Mouse (Mus musculus) limb, embryonic 14.5 days (tissue): ENCODE results near the gene Myo1g. TPM values are rescaled to one million over a fixed set of nuclear protein-coding genes. Genes with fewer than 3 reads are reported as not detected.

Experiments used
- ATAC-seq: fragments of 200-750 bp; cut with Nextera tagmentation; 2 replicates; pipeline ENCODE4 v1.8.0; 2017; ENCODE audit warnings: low read depth, moderate number of reproducible peaks, moderate TSS enrichment; ENCODE audit not compliant: low FRiP score
- DNase-seq: peaks from one replicate; pipeline ENCODE4 v3.0.0-alpha.2; 2015; ENCODE audit warnings: low spot score
- H3K27ac ChIP-seq: fragments of 300-500 bp; sonication (generic); replicated peaks from 2 replicates; pipeline ENCODE4 v1.5.1; 2014; ENCODE audit warnings: low read depth, mild to moderate bottlenecking, low read length, moderate library complexity, mixed read lengths
- H3K27me3 ChIP-seq: fragments of 300-500 bp; sonication (generic); 2 replicates; pipeline ENCODE4 v1.6.1; 2014; ENCODE audit warnings: low read length, mixed read lengths; ENCODE audit not compliant: control insufficient read depth, insufficient read depth
- H3K36me3 ChIP-seq: fragments of 300-500 bp; sonication (generic); 2 replicates; pipeline ENCODE4 v1.6.1; 2014; ENCODE audit warnings: mild to moderate bottlenecking, low read length, moderate library complexity, mixed read lengths; ENCODE audit not compliant: control insufficient read depth, insufficient read depth
- H3K4me1 ChIP-seq: fragments of 300-500 bp; sonication (generic); 2 replicates; pipeline ENCODE4 v1.6.1; 2014; ENCODE audit warnings: antibody characterized with exemption, low read length, mixed read lengths; ENCODE audit not compliant: control insufficient read depth, insufficient read depth
- H3K4me2 ChIP-seq: fragments of 300-500 bp; sonication (generic); replicated peaks from 2 replicates; pipeline ENCODE4 v1.6.1; 2014; ENCODE audit warnings: low read depth, mild to moderate bottlenecking, low read length, moderate library complexity; ENCODE audit not compliant: severe bottlenecking
- H3K4me3 ChIP-seq: fragments of 300-500 bp; sonication (generic); replicated peaks from 2 replicates; pipeline ENCODE4 v1.5.1; 2014; ENCODE audit warnings: low read length
- H3K9ac ChIP-seq: fragments of 300-500 bp; sonication (generic); 2 replicates; pipeline ENCODE4 v1.6.1; 2014; ENCODE audit warnings: mild to moderate bottlenecking, low read depth, low read length, moderate library complexity; ENCODE audit not compliant: severe bottlenecking
- H3K9me3 ChIP-seq: fragments of 300-500 bp; sonication (generic); 2 replicates; pipeline ENCODE4 v1.6.1; 2016; ENCODE audit warnings: low read length; ENCODE audit not compliant: control insufficient read depth
- POLR2A ChIP-seq: fragments of 200-500 bp; IDR thresholded peaks from 2 replicates; pipeline ENCODE4 v1.8.0; 2012; ENCODE audit warnings: inconsistent platforms, mild to moderate bottlenecking, moderate library complexity, borderline replicate concordance; ENCODE audit not compliant: insufficient read depth, insufficient read length; ENCODE audit errors: extremely low read depth
- WGBS: fragments of 180-500 bp; shearing (Covaris S2); extraction: QIAGEN DNeasy Blood & Tissue Kit; methylation state at CpG from one replicate; pipeline ENCODE4 v1.1.7; 2014; 5-methylcytosine and 5-hydroxymethylcytosine counted together
- polyA plus RNA-seq, 2 experiments: library from polyadenylated mRNA; depleted of rRNA in 1 of 2; stranded (reverse) in 1 of 2; unstranded in 1 of 2; fragments of >200 nt; fragmentation: Nextera tagmentation in 1 of 2; extraction: Ambion mirVana in 1 of 2; gene quantifications; 2 replicates each; pipeline versions ENCODE4 v1.2.1 to v1.2.3; 2012 to 2014

Gene Myo1g
- polyA plus RNA-seq, 2 experiments: 3.2 to 3.9 TPM

- TF ChIP-seq POLR2A: no peak
- H3K36me3 ChIP-seq: no peaks in the 10 kb centered on the region
- H3K9ac ChIP-seq: no peak overlapping the region
- H3K27me3 ChIP-seq: no peaks in the 10 kb centered on the region
- no peak overlapping the region for H3K4me2 ChIP-seq
- H3K27ac ChIP-seq: no peak overlapping the region
- H3K9me3 ChIP-seq: no peaks in the 10 kb centered on the region
- ATAC-seq (no peak), DNase-seq (no peak)
- 94% methylated on average over 5 of the region's 5 CpGs for WGBS
- H3K4me3 ChIP-seq: no peak overlapping the region
- no peaks in the 10 kb centered on the region for H3K4me1 ChIP-seq
Measured at GRCm38 (mm10) chr11:6488041-6488684, 32.6 kb downstream of the Myo1g start.

GRCm38 (mm10) chr11:6487496-6487895 lies 33.3 kb downstream of the Myo1g start:
- WGBS: 64% methylated on average over 7 of the region's 7 CpGs
- ATAC-seq: no peak

GRCm38 (mm10) chr11:6486916-6487315 lies 33.8 kb downstream of the Myo1g start:
- no peak overlapping the region for H3K27ac ChIP-seq
- no peak for TF ChIP-seq POLR2A
- no peak overlapping the region for H3K4me2 ChIP-seq
- no peak for DNase-seq
- no peaks in the 10 kb centered on the region for H3K27me3 ChIP-seq
- H3K4me1 ChIP-seq: no peaks in the 10 kb centered on the region
- H3K36me3 ChIP-seq: no peaks in the 10 kb centered on the region
- H3K9ac ChIP-seq: no peak overlapping the region
- H3K4me3 ChIP-seq: no peak overlapping the region
- WGBS: 64% methylated on average over 6 of the region's 6 CpGs
- H3K9me3 ChIP-seq: no peaks in the 10 kb centered on the region
- ATAC-seq: no peak

More at GRCm38 (mm10) chr11:6487496-6487895, 33.3 kb downstream of the Myo1g start:
- Histone ChIP-seq H3K36me3 (no peaks in the 10 kb centered on the region), H3K27me3 (no peaks in the 10 kb centered on the region), H3K4me3 (no peak overlapping the region), H3K9ac (no peak overlapping the region), H3K4me1 (no peaks in the 10 kb centered on the region), H3K27ac (no peak overlapping the region), H3K4me2 (no peak overlapping the region), H3K9me3 (no peaks in the 10 kb centered on the region)
- no peak for DNase-seq
- TF ChIP-seq POLR2A: no peak

GRCm38 (mm10) chr11:6484244-6484959 lies 36.4 kb downstream of the Myo1g start:
- 57% methylated on average over 3 of the region's 3 CpGs for WGBS

GRCm38 (mm10) chr11:6483103-6483502 lies 37.7 kb downstream of the Myo1g start:
- Histone ChIP-seq H3K9me3 (no peaks in the 10 kb centered on the region), H3K4me2 (no peak overlapping the region), H3K27ac (no peak overlapping the region), H3K36me3 (no peaks in the 10 kb centered on the region), H3K4me3 (no peak overlapping the region), H3K27me3 (no peaks in the 10 kb centered on the region), H3K4me1 (no peaks in the 10 kb centered on the region), H3K9ac (no peak overlapping the region)
- DNase-seq (no peak), ATAC-seq (no peak)
- TF ChIP-seq POLR2A: no peak
- 85% methylated on average over 2 of the region's 2 CpGs for WGBS

More at GRCm38 (mm10) chr11:6484244-6484959, 36.4 kb downstream of the Myo1g start:
- H3K4me3 ChIP-seq: no peak overlapping the region
- H3K36me3 ChIP-seq: no peaks in the 10 kb centered on the region
- no peak for TF ChIP-seq POLR2A
- no peak overlapping the region for H3K9ac ChIP-seq
- ATAC-seq (no peak), DNase-seq (no peak)
- H3K4me1 ChIP-seq: no peaks in the 10 kb centered on the region
- no peaks in the 10 kb centered on the region for H3K9me3 ChIP-seq
- H3K27me3 ChIP-seq: no peaks in the 10 kb centered on the region
- no peak overlapping the region for H3K27ac ChIP-seq
- no peak overlapping the region for H3K4me2 ChIP-seq
